Mouse (Mus musculus): ENCODE results near the gene Dcun1d3.

Gene Dcun1d3

GRCm38 (mm10) chr7:119895639-119896512, at the start of gene Dcun1d3, which contains the start of gene Lyrm1:
Dcun1d3 (minus strand) TSS chr7:119896298.
Lyrm1 (plus strand) TSS chr7:119895861.
- peak; percentile 96 for DNase-seq (ENCODE audit: low read depth)

GRCm38 (mm10) chr7:119941569-119941968, 45.5 kb upstream of the Dcun1d3 start:
- DNase-seq (ENCODE audit: low read depth), result no peak

- DNase-seq (ENCODE audit: low read depth), result no peak
These were observed 40.9 kb upstream of the Dcun1d3 start for GRCm38 (mm10) chr7:119937036-119937435.

- no peak for DNase-seq (ENCODE audit: low read depth)
These were observed 40.2 kb upstream of the Dcun1d3 start for GRCm38 (mm10) chr7:119936321-119936720.

- DNase-seq (ENCODE audit: low read depth), result no peak
These were observed 32.8 kb upstream of the Dcun1d3 start for GRCm38 (mm10) chr7:119928783-119929440.

GRCm38 (mm10) chr7:119921054-119921453, 25.0 kb upstream of the Dcun1d3 start:
- no peak for DNase-seq (ENCODE audit: low read depth)

GRCm38 (mm10) chr7:119920457-119920856, 24.4 kb upstream of the Dcun1d3 start:
- no peak for DNase-seq (ENCODE audit: low read depth)

GRCm38 (mm10) chr7:119911727-119912126, 15.6 kb upstream of the Dcun1d3 start:
- no peak for DNase-seq (ENCODE audit: low read depth)

GRCm38 (mm10) chr7:119906523-119907215, 10.6 kb upstream of the Dcun1d3 start:
- DNase-seq (ENCODE audit: low read depth), result no peak

- DNase-seq (ENCODE audit: low read depth), result no peak
These were observed 3.4 kb upstream of the Dcun1d3 start for GRCm38 (mm10) chr7:119899386-119900057.

- DNase-seq (ENCODE audit: low read depth), result no peak
These were observed 2.3 kb upstream of the Dcun1d3 start for GRCm38 (mm10) chr7:119898247-119898856.

GRCm38 (mm10) chr7:119897521-119898109, 1.5 kb upstream of the Dcun1d3 start:
- DNase-seq (ENCODE audit: low read depth), result no peak

- DNase-seq (ENCODE audit: low read depth), result no peak
These were observed 1.1 kb downstream of the Dcun1d3 start for GRCm38 (mm10) chr7:119894818-119895544.

GRCm38 (mm10) chr7:119892742-119893141, 3.4 kb downstream of the Dcun1d3 start:
- DNase-seq (ENCODE audit: low read depth), result no peak

GRCm38 (mm10) chr7:119892198-119892597, 3.9 kb downstream of the Dcun1d3 start:
- DNase-seq (ENCODE audit: low read depth), result no peak

GRCm38 (mm10) chr7:119887887-119888286, 8.2 kb downstream of the Dcun1d3 start:
- no peak for DNase-seq (ENCODE audit: low read depth)

- no peak for DNase-seq (ENCODE audit: low read depth)
These were observed 14.9 kb downstream of the Dcun1d3 start for GRCm38 (mm10) chr7:119881229-119881628.

GRCm38 (mm10) chr7:119880345-119880744, 15.8 kb downstream of the Dcun1d3 start:
- DNase-seq (ENCODE audit: low read depth), result no peak

- no peak for DNase-seq (ENCODE audit: low read depth)
These were observed 16.9 kb downstream of the Dcun1d3 start for GRCm38 (mm10) chr7:119879171-119879570.

GRCm38 (mm10) chr7:119875776-119876440, 20.2 kb downstream of the Dcun1d3 start:
- DNase-seq (ENCODE audit: low read depth), result no peak

Data from naive thymus-derived CD4-positive, alpha-beta T cell, adult 2 months (primary cell).